Mouse (Mus musculus) lung, embryonic 16.5 days (tissue): ENCODE measurements at regions not wholly inside any gene's neighbourhood (a gene's known extent, or its start where the extent isn't known, plus 50 kb on each side); places are given as distances from the start of the nearest gene placed in this dataset.

ENCODE experiments used
- ATAC-seq: fragments of 200-750 bp; cut with Nextera tagmentation; 2 replicates; pipeline ENCODE4 v1.8.0; 2017; ENCODE audit warnings: low read depth, mild to moderate bottlenecking, moderate library complexity
- H3K27ac ChIP-seq: fragments of 300-500 bp; sonication (generic); 2 replicates; pipeline ENCODE4 v1.5.1; 2014; ENCODE audit warnings: mild to moderate bottlenecking, control low read depth, low read length
- H3K27me3 ChIP-seq: fragments of 300-500 bp; sonication (generic); 2 replicates; pipeline ENCODE4 v1.6.1; 2014; ENCODE audit warnings: low read depth, low read length, mixed read lengths; ENCODE audit not compliant: control insufficient read depth, insufficient read depth
- H3K36me3 ChIP-seq: fragments of 300-500 bp; sonication (generic); 2 replicates; pipeline ENCODE4 v1.6.1; 2014; ENCODE audit warnings: low read length; ENCODE audit not compliant: control insufficient read depth, insufficient read depth
- H3K4me1 ChIP-seq: fragments of 300-500 bp; sonication (generic); replicated peaks from 2 replicates; pipeline ENCODE4 v1.6.1; 2014; ENCODE audit warnings: low read length, mixed read lengths; ENCODE audit not compliant: control insufficient read depth, insufficient read depth
- H3K4me2 ChIP-seq: fragments of 300-500 bp; sonication (generic); 2 replicates; pipeline ENCODE4 v1.6.1; 2014; ENCODE audit warnings: low read depth, low read length, control low read depth
- H3K4me3 ChIP-seq: fragments of 300-500 bp; sonication (generic); 2 replicates; pipeline ENCODE4 v1.5.1; 2014; ENCODE audit warnings: mild to moderate bottlenecking, low read length, control low read depth
- H3K9ac ChIP-seq: fragments of 300-500 bp; sonication (generic); 2 replicates; pipeline ENCODE4 v1.6.1; 2014; ENCODE audit warnings: low read length, control low read depth
- H3K9me3 ChIP-seq: fragments of 300-500 bp; sonication (generic); 2 replicates; pipeline ENCODE4 v1.6.1; 2016; ENCODE audit warnings: low read length; ENCODE audit not compliant: control insufficient read depth
- WGBS: fragments of 180-500 bp; shearing (Covaris S2); extraction: QIAGEN DNeasy Blood & Tissue Kit; methylation state at CpG from one replicate; pipeline ENCODE4 v1.1.7; 2014; 5-methylcytosine and 5-hydroxymethylcytosine counted together

DNA sequence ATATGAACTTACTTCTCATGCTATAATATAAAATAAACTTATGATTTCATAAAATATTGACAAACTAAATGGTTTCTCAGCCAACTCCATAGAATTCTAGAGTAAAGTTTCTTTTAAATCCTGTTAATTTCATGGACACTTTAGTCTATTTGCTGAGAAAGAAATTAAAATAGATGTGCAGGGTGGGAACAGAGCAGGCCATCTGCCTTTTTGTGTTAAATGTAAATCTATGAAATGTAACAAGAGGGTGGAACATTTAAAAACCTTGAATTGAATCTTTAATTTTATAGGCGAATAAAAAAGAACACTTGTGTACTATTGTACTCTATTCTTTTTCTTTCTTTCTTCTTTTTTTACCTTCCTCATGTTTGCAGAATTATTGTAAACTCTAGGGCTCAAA lies 1050.7 kb downstream of the Tbl1xr1 start:
- H3K36me3 ChIP-seq, result no peaks in the 10 kb centered on the region
- no peak overlapping the region for H3K27ac ChIP-seq
- no peak overlapping the region for H3K9ac ChIP-seq
- H3K4me2 ChIP-seq, result no peak overlapping the region
- ATAC-seq, result no peak
- H3K4me1 ChIP-seq, result no peaks in the 10 kb centered on the region
- no peaks in the 10 kb centered on the region for H3K27me3 ChIP-seq
- H3K9me3 ChIP-seq, result no peaks in the 10 kb centered on the region
- no peak overlapping the region for H3K4me3 ChIP-seq
- 92% methylated on average over 1 of the region's 1 CpGs for whole genome bisulfite sequencing

DNA sequence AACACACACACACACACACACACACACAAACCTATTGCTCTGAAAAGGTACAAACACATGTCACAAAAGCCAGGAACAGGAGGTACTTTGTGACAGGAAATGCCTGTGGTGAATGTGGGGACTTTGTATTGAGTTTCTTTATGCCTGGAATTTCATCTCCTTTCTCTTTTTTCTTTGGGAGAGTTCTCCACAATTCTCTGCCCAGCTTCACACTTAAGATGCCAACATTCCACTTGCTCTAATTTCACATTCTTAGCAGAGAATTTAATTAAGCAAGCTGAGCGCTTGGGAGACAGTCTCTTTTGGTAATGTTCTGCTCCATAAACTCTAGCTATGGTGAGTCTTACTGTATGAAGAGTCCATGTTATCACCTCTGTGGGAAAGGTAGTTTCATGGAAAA lies 1059.1 kb downstream of the Tbl1xr1 start:
- no peak for ATAC-seq
- Histone ChIP-seq H3K27ac (no peak overlapping the region), H3K9me3 (no peaks in the 10 kb centered on the region), H3K4me2 (no peak overlapping the region), H3K36me3 (no peaks in the 10 kb centered on the region), H3K4me3 (no peak overlapping the region), H3K9ac (no peak overlapping the region), H3K27me3 (no peaks in the 10 kb centered on the region), H3K4me1 (no peaks in the 10 kb centered on the region)
- 88% methylated on average over 1 of the region's 1 CpGs for WGBS

DNA sequence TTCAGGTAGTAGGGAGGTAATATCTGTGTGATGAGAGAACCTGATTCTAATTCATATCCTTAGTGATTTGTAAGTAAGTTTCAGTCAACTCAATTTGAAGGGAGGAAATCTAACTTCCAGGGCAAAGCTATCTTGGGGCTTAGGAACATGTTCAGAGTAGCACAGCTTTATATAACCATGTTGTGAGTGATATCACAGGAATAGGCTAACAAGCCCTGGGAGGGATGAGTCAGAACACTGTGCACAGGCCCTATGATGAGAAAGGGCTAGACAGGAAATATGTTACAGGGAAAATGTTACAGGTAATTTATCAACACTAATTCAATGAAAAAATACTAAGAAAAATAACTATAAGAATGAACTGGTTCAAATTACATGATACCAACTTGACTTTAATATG lies 1062.5 kb downstream of the Tbl1xr1 start:
- H3K9me3 ChIP-seq, result no peaks in the 10 kb centered on the region
- ATAC-seq, result no peak
- H3K9ac ChIP-seq, result no peak overlapping the region
- H3K4me1 ChIP-seq, result no peaks in the 10 kb centered on the region
- H3K27me3 ChIP-seq, result no peaks in the 10 kb centered on the region
- H3K4me3 ChIP-seq, result no peak overlapping the region
- no peaks in the 10 kb centered on the region for H3K36me3 ChIP-seq
- H3K4me2 ChIP-seq, result no peak overlapping the region
- H3K27ac ChIP-seq, result no peak overlapping the region

DNA sequence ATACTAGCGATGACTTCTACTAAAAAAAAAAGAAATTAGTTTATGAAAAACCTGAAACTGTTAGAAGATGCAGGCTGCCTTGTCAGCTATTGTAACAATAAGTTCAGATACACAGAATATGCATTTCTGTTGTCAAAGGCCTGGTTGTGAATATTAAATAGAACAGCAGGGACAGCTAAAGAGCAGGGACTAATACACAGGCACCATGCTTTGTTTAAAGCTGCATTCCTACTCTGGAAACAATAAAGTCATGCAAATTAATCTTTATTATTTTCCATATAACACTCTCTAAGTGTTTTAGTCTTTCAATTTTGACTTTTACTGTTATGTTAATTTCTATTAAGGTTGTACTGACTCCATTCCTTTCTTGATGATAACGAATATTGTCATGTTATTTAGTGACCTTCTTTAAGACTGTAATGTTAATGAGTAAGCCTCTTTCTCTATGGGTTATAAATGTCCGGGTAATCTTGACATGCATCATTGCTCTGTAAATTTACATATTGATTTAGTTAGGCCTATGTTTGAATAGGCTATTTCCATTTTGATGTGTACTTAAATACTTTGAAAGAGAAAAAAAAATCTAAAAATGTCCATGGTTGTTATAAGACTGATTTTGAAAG lies 1088.5 kb downstream of the Tbl1xr1 start:
- no peaks in the 10 kb centered on the region for H3K27me3 ChIP-seq
- WGBS, result 72% methylated on average over 3 of the region's 3 CpGs
- H3K4me2 ChIP-seq, result no peak overlapping the region
- no peak overlapping the region for H3K9ac ChIP-seq
- no peak overlapping the region for H3K4me3 ChIP-seq
- no peaks in the 10 kb centered on the region for H3K4me1 ChIP-seq
- ATAC-seq, result no peak
- H3K27ac ChIP-seq, result no peak overlapping the region
- no peaks in the 10 kb centered on the region for H3K36me3 ChIP-seq
- no peaks in the 10 kb centered on the region for H3K9me3 ChIP-seq

DNA sequence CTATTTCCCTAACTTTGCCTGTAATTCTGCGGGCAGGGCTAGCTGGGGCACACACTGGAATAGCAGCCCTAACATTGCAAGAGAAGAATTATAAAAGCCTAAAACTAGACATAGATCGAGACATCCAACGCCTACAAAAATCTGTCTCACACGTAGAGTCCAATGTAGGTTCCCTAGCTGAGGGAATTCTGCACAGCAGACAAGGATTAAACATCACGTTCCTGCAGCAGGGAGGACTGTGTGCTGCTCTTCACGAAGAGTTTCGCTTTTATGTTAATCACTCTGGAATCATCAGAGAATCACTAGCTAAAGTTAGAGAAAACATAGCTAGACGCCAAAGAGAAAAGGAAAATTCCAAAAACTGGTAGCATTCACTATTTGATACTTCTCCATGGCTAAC lies 1106.9 kb downstream of the Tbl1xr1 start:
- no peak overlapping the region for H3K9ac ChIP-seq
- H3K36me3 ChIP-seq, result no peaks in the 10 kb centered on the region
- no peaks in the 10 kb centered on the region for H3K4me1 ChIP-seq
- no peaks in the 10 kb centered on the region for H3K27me3 ChIP-seq
- no peak overlapping the region for H3K4me2 ChIP-seq
- no peaks in the 10 kb centered on the region for H3K9me3 ChIP-seq
- H3K27ac ChIP-seq, result no peak overlapping the region
- WGBS, result 85% methylated on average over 8 of the region's 8 CpGs
- no peak for ATAC-seq
- no peak overlapping the region for H3K4me3 ChIP-seq

DNA sequence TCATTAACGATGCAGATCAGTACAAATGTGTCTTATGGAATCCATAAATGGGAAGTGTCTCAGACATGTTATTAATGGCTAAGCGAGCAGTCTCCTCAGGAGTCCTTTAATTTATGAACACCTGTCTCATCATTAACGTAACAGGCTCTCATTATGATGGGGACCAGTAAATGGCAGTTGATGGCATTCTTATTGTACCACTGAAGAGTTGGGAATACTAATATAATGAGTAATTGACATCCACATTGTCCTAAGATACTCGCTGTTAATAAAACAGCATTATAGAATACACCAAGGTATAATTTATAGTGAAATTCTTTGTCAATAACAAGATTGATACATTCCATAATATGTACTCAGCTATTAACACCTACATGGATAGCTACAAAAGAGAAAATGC lies 1112.0 kb downstream of the Tbl1xr1 start:
- H3K36me3 ChIP-seq, result no peaks in the 10 kb centered on the region
- no peak overlapping the region for H3K27ac ChIP-seq
- no peak for ATAC-seq
- H3K9me3 ChIP-seq, result no peaks in the 10 kb centered on the region
- no peak overlapping the region for H3K9ac ChIP-seq
- 78% methylated on average over 4 of the region's 4 CpGs for WGBS
- no peak overlapping the region for H3K4me2 ChIP-seq
- H3K4me3 ChIP-seq, result no peak overlapping the region
- H3K27me3 ChIP-seq, result no peaks in the 10 kb centered on the region
- H3K4me1 ChIP-seq, result no peaks in the 10 kb centered on the region

DNA sequence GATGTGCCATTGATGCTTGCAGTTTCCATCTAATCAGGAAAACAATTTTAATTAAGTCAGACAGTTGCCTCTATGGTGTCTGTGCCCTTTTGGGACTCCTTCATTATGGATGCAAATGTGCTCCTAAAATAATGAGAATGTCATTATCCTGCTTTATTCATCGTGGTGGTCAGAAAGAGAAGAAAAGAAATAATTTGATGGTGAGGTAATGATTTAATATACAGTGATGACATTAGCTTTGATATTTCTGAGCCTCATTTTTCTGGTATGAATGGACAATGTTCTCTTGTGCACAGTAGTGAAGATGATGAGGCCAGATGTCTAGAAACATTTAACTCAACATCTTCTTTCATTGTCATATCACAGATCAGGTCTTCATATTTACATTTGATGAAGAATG lies 1123.6 kb downstream of the Tbl1xr1 start:
- Histone ChIP-seq H3K4me1 (no peaks in the 10 kb centered on the region), H3K4me3 (no peak overlapping the region), H3K4me2 (no peak overlapping the region), H3K36me3 (no peaks in the 10 kb centered on the region), H3K27ac (no peak overlapping the region), H3K9me3 (no peaks in the 10 kb centered on the region), H3K9ac (no peak overlapping the region), H3K27me3 (no peaks in the 10 kb centered on the region)
- no peak for ATAC-seq
- WGBS, result 79% methylated on average over 1 of the region's 1 CpGs

DNA sequence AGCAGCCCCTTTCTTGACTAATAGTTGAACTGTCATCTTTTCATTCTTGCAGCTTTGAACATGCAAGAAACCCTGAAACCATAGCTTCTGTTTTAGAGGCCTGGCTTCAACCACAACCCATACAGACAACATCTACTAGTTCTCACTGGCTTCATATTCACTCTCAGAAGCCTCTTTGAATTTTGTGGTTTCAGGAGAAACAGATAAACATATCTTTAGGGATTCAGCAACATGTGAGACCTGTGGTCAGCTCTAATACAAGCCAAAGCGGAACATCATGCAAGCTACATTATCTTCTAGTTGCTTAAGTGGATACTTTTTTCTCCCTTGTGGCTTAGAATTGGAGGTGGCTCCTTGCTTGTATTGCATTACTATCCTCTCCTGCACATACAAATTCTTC lies 1138.0 kb downstream of the Tbl1xr1 start:
- H3K9me3 ChIP-seq, result no peaks in the 10 kb centered on the region
- ATAC-seq, result no peak
- H3K4me2 ChIP-seq, result no peak overlapping the region
- H3K4me1 ChIP-seq, result no peaks in the 10 kb centered on the region
- H3K27me3 ChIP-seq, result no peaks in the 10 kb centered on the region
- WGBS, result 82% methylated on average over 1 of the region's 1 CpGs
- no peak overlapping the region for H3K9ac ChIP-seq
- no peak overlapping the region for H3K27ac ChIP-seq
- no peak overlapping the region for H3K4me3 ChIP-seq
- no peaks in the 10 kb centered on the region for H3K36me3 ChIP-seq

DNA sequence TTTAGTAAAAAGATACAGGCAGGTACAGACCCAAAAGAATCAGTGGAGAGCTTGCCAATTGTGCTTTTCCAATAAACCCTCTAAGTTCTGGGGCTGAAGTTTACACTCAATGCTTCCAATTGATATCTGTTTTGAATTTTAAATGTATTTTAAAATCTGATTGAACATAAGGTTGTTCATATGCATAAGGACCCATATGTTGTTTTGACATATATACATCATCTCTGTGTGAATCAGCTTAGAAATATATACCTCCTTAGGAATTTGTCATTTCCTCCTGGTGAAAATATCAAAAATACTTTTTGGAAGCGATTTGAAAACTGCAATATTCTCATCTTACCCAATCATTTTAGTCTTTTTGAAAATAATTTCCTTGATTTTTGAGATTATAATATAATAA lies 1140.3 kb downstream of the Tbl1xr1 start:
- no peak for ATAC-seq
- no peaks in the 10 kb centered on the region for H3K9me3 ChIP-seq
- H3K27me3 ChIP-seq, result no peaks in the 10 kb centered on the region
- H3K4me3 ChIP-seq, result no peak overlapping the region
- H3K4me2 ChIP-seq, result no peak overlapping the region
- no peak overlapping the region for H3K27ac ChIP-seq
- H3K9ac ChIP-seq, result no peak overlapping the region
- 57% methylated on average over 1 of the region's 1 CpGs for WGBS
- H3K36me3 ChIP-seq, result no peaks in the 10 kb centered on the region
- no peaks in the 10 kb centered on the region for H3K4me1 ChIP-seq

DNA sequence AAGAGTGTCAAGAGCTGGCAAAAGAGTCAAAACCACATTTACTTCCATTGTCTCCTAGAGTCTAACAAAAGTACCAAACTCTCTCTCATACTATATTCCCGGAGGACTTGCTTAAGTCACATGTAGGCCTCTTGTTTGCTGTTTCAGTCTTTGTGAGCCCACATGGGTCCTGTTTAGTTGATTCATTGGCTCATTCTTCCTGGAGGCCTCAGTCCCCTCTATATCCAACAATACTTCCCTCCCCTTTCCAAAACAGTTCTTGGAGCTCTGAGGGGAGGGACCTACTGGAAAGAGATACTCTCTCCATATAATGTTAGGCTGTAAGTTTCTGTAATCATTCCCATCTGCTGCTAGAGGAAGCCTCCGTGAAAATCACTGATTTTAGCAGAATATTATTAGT lies 1171.8 kb downstream of the Tbl1xr1 start:
- H3K27ac ChIP-seq, result no peak overlapping the region
- no peaks in the 10 kb centered on the region for H3K9me3 ChIP-seq
- H3K27me3 ChIP-seq, result no peaks in the 10 kb centered on the region
- no peak for ATAC-seq
- H3K4me1 ChIP-seq, result no peaks in the 10 kb centered on the region
- H3K4me3 ChIP-seq, result no peak overlapping the region
- no peak overlapping the region for H3K4me2 ChIP-seq
- H3K36me3 ChIP-seq, result no peaks in the 10 kb centered on the region
- H3K9ac ChIP-seq, result no peak overlapping the region
- 84% methylated on average over 2 of the region's 2 CpGs for WGBS
